Mouse (Mus musculus) lung, postnatal 14 days (tissue): ENCODE results near the gene Endog.

Source experiments
- DNase-seq: peaks from one replicate; pipeline ENCODE4 v3.0.0; 2021

The Endog gene

DNA sequence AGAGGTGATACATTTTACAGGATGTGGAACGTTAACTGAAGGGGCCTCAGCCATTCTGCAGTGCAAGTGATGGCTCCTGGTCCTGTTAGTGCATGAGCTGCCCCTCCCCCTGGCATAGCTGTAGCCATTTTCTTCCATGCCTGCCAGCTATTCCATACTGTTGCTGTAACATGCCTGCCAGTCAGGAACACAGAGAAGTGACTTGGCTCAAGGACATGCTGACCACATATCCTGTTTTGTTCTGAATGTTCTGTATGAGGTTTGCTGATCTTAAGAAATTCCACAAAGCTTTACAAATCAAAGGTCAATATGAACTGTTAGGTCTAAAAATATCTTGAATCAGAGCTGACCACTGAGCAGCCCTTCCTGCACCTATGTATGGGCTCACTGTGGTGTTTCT, 41.7 kb downstream of the Endog start:
- no peak for DNase-seq

- DNase-seq, result peak; percentile 38
Observed at GRCm38 (mm10) chr2:30214745-30215144, 43.5 kb downstream of the Endog start.

- DNase-seq, result peak; percentile 47
Observed at GRCm38 (mm10) chr2:30215493-30215892, 44.2 kb downstream of the Endog start.

GRCm38 (mm10) chr2:30216293-30216692, 45.0 kb downstream of the Endog start:
- no peak for DNase-seq
